Mouse (Mus musculus): Measurements from ENCODE around the gene Hcst. TPM values are rescaled to one million over a fixed set of nuclear protein-coding genes. Genes with fewer than 3 reads are reported as not detected.

Gene Hcst
- polyA plus RNA-seq, 1 experiment from 2014 or later: 2.3 TPM

DNA sequence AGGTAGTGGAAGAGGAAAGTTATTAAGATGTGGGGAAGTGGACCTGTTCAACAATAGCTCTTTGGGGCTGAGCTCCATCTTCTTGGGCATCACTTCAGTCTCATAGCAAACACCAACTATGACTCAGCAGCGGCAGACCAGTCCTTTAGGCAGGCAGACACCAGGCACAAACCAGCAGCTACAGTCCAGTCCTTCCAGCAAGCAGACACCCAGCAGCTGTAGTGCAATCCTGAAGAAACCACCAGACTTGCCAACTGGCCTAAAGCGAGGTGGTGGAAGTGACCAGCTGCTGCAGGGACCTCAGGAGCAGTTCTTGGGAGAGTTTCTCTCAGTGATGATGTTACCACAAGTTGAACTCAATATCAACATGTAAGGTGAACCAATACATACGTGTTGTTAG lies 11.0 kb downstream of the Hcst start:
- no peak overlapping the region for H3K27ac ChIP-seq
- ATAC-seq (ENCODE audit: borderline replicate concordance, extremely low read depth, low FRiP score, low TSS enrichment): no peak
- H3K4me1 ChIP-seq: no peaks in the 10 kb centered on the region
- no peaks in the 10 kb centered on the region for H3K27me3 ChIP-seq
- no peak overlapping the region for H3K4me3 ChIP-seq
- H3K4me2 ChIP-seq: no peak overlapping the region
- H3K36me3 ChIP-seq: no peaks in the 10 kb centered on the region
- no peaks in the 10 kb centered on the region for H3K9me3 ChIP-seq
- no peak overlapping the region for H3K9ac ChIP-seq
- 74% methylated on average over 3 of the region's 3 CpGs for WGBS

DNA sequence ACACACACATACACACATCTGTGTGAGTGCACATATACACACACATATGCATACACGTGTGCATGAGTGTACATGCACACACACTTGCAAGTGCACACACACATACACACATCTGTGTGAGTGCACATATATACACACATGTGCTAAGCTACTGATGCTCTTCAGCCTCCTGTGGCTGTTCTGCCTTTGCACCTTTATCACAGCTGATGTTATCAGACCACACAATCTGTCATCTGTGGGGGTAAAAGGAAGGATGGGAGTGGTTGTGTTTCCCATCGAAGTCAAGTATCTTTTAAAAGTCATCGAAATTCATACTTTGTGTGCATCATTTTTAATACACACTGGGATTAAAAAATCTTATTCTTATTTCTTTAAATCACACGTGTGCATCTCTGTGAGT lies 17.3 kb downstream of the Hcst start:
- Histone ChIP-seq H3K4me1 (no peaks in the 10 kb centered on the region), H3K9me3 (no peaks in the 10 kb centered on the region), H3K27me3 (no peaks in the 10 kb centered on the region), H3K4me3 (no peak overlapping the region), H3K4me2 (no peak overlapping the region), H3K9ac (no peak overlapping the region), H3K27ac (no peak overlapping the region), H3K36me3 (no peaks in the 10 kb centered on the region)
- WGBS: 62% methylated on average over 4 of the region's 4 CpGs
- ATAC-seq (ENCODE audit: borderline replicate concordance, extremely low read depth, low FRiP score, low TSS enrichment): no peak

DNA sequence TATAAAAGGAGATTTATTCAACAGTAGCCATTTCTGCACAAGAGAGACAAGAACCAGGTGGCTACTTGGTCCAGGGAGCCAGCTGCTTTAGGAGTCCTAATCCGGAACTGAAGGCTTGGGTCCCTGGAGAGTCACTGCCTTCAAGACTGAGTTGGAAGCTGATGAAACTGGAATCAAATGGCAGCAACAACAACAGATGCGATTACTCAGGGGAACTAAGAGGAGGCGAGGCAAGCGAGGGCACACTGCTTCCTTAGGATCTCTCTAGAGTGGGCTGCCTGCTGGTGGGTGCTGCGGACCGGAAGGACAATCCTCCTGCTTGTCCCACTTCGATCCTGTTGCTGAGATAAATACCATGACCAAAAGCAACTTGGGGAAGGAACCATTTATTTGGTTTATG lies 20.0 kb downstream of the Hcst start:
- no peaks in the 10 kb centered on the region for H3K27me3 ChIP-seq
- H3K4me2 ChIP-seq: no peak overlapping the region
- WGBS: 58% methylated on average over 7 of the region's 7 CpGs

DNA sequence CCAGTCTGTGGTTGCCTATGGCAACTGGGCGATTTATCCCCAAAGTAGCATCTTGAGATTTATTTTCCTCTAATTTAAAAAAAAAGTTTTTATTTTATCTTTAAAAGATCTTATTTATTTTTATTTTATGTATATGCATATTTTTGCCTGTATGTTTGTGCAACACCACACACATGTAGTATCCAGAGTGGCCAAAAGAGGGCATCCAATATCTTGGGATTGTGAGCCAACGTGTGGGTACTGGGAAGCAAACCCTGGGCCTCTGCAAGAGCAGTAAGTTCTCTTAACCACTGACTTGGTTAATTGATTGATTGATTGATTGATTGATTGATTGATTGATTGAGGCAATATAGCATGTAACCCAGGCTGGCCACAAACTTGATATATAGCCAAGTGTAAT lies 24.8 kb downstream of the Hcst start:
- Histone ChIP-seq H3K4me1 (no peaks in the 10 kb centered on the region), H3K9me3 (no peaks in the 10 kb centered on the region), H3K4me3 (no peak overlapping the region), H3K27me3 (no peaks in the 10 kb centered on the region), H3K36me3 (no peaks in the 10 kb centered on the region), H3K4me2 (no peak overlapping the region), H3K9ac (no peak overlapping the region), H3K27ac (0 out of 2 replicates have a peak overlapping the region, but pooled peaks have one; percentile 56)
- 43% methylated on average over 2 of the region's 2 CpGs for WGBS
- ATAC-seq (ENCODE audit: borderline replicate concordance, extremely low read depth, low FRiP score, low TSS enrichment): no peak

More for the DNA sequence above, 20.0 kb downstream of the Hcst start:
- Histone ChIP-seq H3K27ac (no peak overlapping the region), H3K9ac (no peak overlapping the region), H3K36me3 (no peaks in the 10 kb centered on the region), H3K4me1 (no peaks in the 10 kb centered on the region), H3K4me3 (no peak overlapping the region), H3K9me3 (no peaks in the 10 kb centered on the region)
- no peak for ATAC-seq (ENCODE audit: borderline replicate concordance, extremely low read depth, low FRiP score, low TSS enrichment)

DNA sequence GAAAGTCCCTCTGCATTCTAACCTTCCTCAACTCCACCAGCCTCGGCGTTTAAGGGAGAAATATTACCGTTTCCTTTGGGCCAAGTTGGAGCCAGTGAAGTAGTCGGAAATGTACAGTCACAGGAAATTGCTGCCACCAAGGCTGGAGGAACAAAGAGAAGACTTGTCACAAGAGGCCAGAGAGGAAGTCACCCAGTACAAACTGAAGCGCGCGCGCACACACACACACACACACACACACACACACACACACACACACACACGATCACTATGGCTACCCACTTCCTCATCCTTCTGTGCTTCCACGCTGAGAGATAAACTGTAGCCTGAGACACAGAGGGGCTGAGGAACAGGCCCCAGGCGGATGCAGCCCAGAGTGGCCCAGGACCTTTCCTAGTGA lies 25.3 kb downstream of the Hcst start:
- Histone ChIP-seq H3K4me1 (no peaks in the 10 kb centered on the region), H3K4me3 (no peak overlapping the region), H3K9me3 (no peaks in the 10 kb centered on the region), H3K36me3 (no peaks in the 10 kb centered on the region), H3K27me3 (no peaks in the 10 kb centered on the region), H3K4me2 (no peak overlapping the region), H3K27ac (peak overlapping the region; percentile 56), H3K9ac (no peak overlapping the region)
- peak; percentile 52; the same call in 1 of the 2 replicates for ATAC-seq (ENCODE audit: borderline replicate concordance, extremely low read depth, low FRiP score, low TSS enrichment)
- 37% methylated on average over 11 of the region's 11 CpGs for WGBS

DNA sequence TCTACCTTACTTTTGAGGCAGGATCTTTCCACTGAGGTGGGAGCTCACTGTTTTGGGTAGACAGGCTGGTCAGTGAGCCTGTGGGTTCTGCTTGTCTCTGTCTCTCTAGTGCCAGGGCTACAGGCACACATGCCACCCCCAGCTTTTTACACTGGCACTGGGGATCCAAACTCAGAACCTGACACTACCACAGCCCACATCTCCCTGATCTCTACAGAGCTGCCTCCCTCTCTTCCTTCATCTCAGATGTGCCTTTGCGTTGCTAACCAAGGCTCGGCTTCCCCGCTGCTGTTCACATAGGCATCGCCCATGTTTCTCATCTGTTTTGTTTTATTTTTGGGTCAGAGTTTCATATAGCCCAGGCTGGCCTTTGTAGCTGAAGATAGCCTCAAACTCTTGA lies 26.0 kb downstream of the Hcst start:
- ATAC-seq (ENCODE audit: borderline replicate concordance, extremely low read depth, low FRiP score, low TSS enrichment): no peak
- Histone ChIP-seq H3K27me3 (no peaks in the 10 kb centered on the region), H3K4me2 (no peak overlapping the region), H3K4me3 (no peak overlapping the region), H3K9ac (no peak overlapping the region), H3K36me3 (no peaks in the 10 kb centered on the region), H3K4me1 (no peaks in the 10 kb centered on the region), H3K9me3 (no peaks in the 10 kb centered on the region), H3K27ac (0 out of 2 replicates have a peak overlapping the region, but pooled peaks have one; percentile 56)
- 79% methylated on average over 4 of the region's 4 CpGs for WGBS

DNA sequence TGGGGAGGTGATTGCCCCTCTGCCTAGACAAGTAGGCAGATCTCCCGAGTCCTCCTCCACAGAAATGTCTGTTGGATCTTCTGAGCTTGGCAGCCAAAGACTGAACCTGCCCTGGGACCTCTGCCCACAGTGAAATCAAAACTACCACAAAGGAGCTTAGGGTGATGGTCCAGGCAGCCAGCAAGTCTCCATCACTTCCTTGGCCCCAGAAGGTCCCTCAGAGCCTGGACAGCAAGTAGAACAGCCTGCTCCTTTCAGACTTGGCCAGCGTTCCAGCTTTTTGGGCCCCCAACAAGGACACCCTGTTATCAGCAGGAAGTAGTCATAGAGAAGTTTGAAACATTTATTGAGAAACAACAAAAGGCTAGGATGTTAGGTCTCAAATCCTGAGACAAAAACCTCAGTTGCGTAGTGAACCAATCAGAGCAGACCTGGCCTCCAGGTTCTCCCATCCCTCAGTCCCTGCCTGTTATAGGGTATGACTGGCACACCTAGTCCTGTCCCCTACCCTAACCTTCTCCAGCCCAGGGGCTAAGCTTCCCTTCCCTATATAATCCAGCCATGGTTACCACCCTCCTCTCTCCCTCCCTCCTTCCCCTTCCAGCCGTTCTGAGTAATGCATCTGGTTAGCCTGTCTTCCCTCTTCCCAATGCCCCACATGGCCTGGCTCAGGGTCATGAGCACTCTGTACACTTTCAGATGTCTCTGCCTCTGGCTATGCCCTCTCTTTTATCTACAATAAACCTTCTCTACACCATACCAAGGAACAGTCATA lies 26.7 kb downstream of the Hcst start:
- no peak overlapping the region for H3K4me2 ChIP-seq
- no peaks in the 10 kb centered on the region for H3K9me3 ChIP-seq
- no peak overlapping the region for H3K4me3 ChIP-seq
- H3K4me1 ChIP-seq: no peaks in the 10 kb centered on the region
- no peak overlapping the region for H3K27ac ChIP-seq
- no peaks in the 10 kb centered on the region for H3K36me3 ChIP-seq
- no peak overlapping the region for H3K9ac ChIP-seq
- no peak for ATAC-seq (ENCODE audit: borderline replicate concordance, extremely low read depth, low FRiP score, low TSS enrichment)
- 63% methylated on average over 4 of the region's 4 CpGs for WGBS
- H3K27me3 ChIP-seq: no peaks in the 10 kb centered on the region

DNA sequence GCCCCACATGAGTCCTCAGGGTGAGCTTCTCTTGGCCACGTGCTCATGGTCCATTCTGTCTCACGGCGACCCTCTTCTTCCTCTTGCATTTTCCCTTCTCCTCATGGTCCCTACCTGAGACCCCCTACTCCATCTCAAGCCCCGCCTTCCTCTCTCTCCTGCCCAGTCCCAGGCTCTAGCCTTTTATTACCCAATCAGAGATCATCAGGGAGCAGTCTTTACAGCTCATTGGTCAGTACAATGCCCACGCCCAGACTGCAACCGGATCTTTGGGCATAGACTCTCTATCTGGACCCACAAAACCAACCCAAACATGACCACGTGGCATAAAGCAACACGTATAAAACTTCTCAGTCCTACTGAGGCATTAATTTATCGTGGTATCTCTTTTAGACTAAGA lies 35.5 kb downstream of the Hcst start:
- Histone ChIP-seq H3K4me3 (no peak overlapping the region), H3K9ac (no peak overlapping the region), H3K9me3 (no peaks in the 10 kb centered on the region), H3K27me3 (no peaks in the 10 kb centered on the region), H3K27ac (no peak overlapping the region), H3K4me2 (no peak overlapping the region), H3K4me1 (no peaks in the 10 kb centered on the region), H3K36me3 (no peaks in the 10 kb centered on the region)
- ATAC-seq (ENCODE audit: borderline replicate concordance, extremely low read depth, low FRiP score, low TSS enrichment): no peak
- WGBS: 79% methylated on average over 9 of the region's 9 CpGs

DNA sequence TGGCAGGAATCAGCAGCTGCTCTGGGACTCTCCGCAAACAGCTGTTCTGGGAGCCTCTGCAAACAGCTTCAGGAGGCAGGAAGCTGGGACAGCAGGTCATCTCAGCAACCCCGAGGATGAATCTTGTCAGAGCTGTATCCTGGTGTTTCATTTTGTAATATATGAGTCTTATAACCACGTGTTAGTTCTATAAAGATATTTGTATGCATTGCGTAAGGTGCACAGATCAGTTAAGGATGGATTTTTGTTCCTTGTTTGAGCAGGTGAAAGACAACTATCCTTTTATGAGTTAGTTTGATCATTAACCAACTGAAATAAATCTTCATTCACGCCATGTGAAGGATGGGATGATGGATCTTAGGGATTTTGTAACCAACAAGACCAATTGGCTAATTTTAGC lies 39.6 kb downstream of the Hcst start:
- H3K9me3 ChIP-seq: no peaks in the 10 kb centered on the region
- 48% methylated on average over 5 of the region's 5 CpGs for WGBS
- H3K27me3 ChIP-seq: no peaks in the 10 kb centered on the region
- H3K27ac ChIP-seq: no peak overlapping the region
- H3K4me2 ChIP-seq: no peak overlapping the region
- H3K4me1 ChIP-seq: peaks cover 5% of the 10 kb centered on the region
- no peak overlapping the region for H3K4me3 ChIP-seq
- H3K9ac ChIP-seq: no peak overlapping the region
- no peak for ATAC-seq (ENCODE audit: borderline replicate concordance, extremely low read depth, low FRiP score, low TSS enrichment)
- H3K36me3 ChIP-seq: no peaks in the 10 kb centered on the region

DNA sequence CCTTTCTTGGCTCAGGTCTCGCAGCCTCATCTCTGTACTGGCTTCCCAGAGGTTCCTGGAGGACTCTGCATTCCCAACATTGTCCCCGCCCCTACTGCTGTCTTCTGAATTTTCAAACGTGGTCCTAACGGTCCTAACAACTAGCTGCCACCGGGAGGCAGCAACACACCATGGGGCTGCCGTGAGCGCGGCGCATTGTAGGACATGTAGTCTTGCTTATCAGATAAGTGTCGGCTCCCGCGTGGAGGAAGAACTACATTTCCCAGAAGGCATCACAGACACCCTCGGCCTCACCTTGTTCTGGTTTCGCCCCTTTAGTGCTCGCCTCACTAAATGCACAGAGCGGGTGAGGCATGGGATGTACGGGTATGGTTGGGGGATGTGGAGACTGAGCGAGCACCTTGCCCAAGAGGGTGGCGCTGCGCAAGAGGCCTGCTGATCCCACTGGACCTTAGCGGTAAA lies 46.1 kb downstream of the Hcst start:
- WGBS: under 1% methylated on average over 21 of the region's 21 CpGs
- ATAC-seq (ENCODE audit: borderline replicate concordance, extremely low read depth, low FRiP score, low TSS enrichment): peak; percentile 97
- Histone ChIP-seq H3K27ac (0 out of 2 replicates have a peak overlapping the region, but pooled peaks have one; percentile 18), H3K27me3 (no peaks in the 10 kb centered on the region), H3K9ac (peak overlapping the region; percentile 45), H3K36me3 (no peaks in the 10 kb centered on the region), H3K4me2 (peak overlapping the region; percentile 72), H3K9me3 (no peaks in the 10 kb centered on the region), H3K4me3 (peak overlapping the region; percentile 51), H3K4me1 (peaks cover 5% of the 10 kb centered on the region)
